Mouse (Mus musculus) MEL (cell line): Measurements from ENCODE around the gene Slc15a2.

Experiments used
- CTCF ChIP-seq, 3 experiments: IDR thresholded peaks in 2 of 3; conservative IDR thresholded peaks in 1 of 3; 2 replicates each; pipeline ENCODE4 v1.5.1; 2011 to 2012; ENCODE audit warnings: low read length in 3 of 3, low read depth in 2 of 3, mild to moderate bottlenecking in 2 of 3, improper control_type of control experiment in 1 of 3, inconsistent platforms in 1 of 3, mixed read lengths in 1 of 3, moderate library complexity in 1 of 3; ENCODE audit not compliant: control insufficient read depth in 1 of 3, insufficient read depth in 1 of 3, poor library complexity in 1 of 3, severe bottlenecking in 1 of 3
- EP300 ChIP-seq, 2 experiments: IDR thresholded peaks; 2 replicates each; pipeline ENCODE4 v1.6.1; 2011; ENCODE audit warnings: improper control_type of control experiment in 2 of 2, low read length in 2 of 2, low read depth in 1 of 2, mild to moderate bottlenecking in 1 of 2
- GABPA ChIP-seq: IDR thresholded peaks from 2 replicates; pipeline ENCODE4 v1.6.1; 2012; ENCODE audit warnings: low read depth, mild to moderate bottlenecking, inconsistent platforms, low read length, improper control_type of control experiment, moderate library complexity
- KAT2A ChIP-seq: conservative IDR thresholded peaks from 2 replicates; pipeline ENCODE4 v1.6.1; 2012; ENCODE audit warnings: low read depth, low read length, improper control_type of control experiment, inconsistent platforms
- MAFK ChIP-seq: IDR thresholded peaks from 2 replicates; pipeline ENCODE4 v1.6.1; 2011; ENCODE audit warnings: low read depth, mild to moderate bottlenecking, low read length, improper control_type of control experiment, borderline replicate concordance
- MYB ChIP-seq: IDR thresholded peaks from 2 replicates; pipeline ENCODE4 v1.6.1; 2011; ENCODE audit warnings: mild to moderate bottlenecking, low read depth, low read length, improper control_type of control experiment
- POLR2A ChIP-seq, 2 experiments: IDR thresholded peaks; 2 replicates each; pipeline ENCODE4 v1.6.1; 2011 to 2012; ENCODE audit warnings: low read length in 2 of 2, mild to moderate bottlenecking in 2 of 2, control low read depth in 1 of 2, improper control_type of control experiment in 1 of 2, low read depth in 1 of 2, moderate library complexity in 1 of 2; ENCODE audit not compliant: control insufficient read depth in 1 of 2, insufficient read depth in 1 of 2, poor library complexity in 1 of 2
- SIN3A ChIP-seq: IDR thresholded peaks from 2 replicates; pipeline ENCODE4 v1.6.1; 2012; ENCODE audit warnings: low read length, improper control_type of control experiment, inconsistent platforms
- TBP ChIP-seq: IDR thresholded peaks from 2 replicates; pipeline ENCODE4 v1.8.0; 2011; ENCODE audit warnings: low read depth, low read length, improper control_type of control experiment
- USF1 ChIP-seq: IDR thresholded peaks from 2 replicates; pipeline ENCODE4 v1.6.1; 2014; ENCODE audit warnings: low read depth, mild to moderate bottlenecking, inconsistent platforms, low read length, improper control_type of control experiment, moderate library complexity

GRCm38 (mm10) chr16:36717481-36717880 lies 67.3 kb downstream of the Slc15a2 start:
- no peak for TF ChIP-seq EP300 (IDR thresholded peaks at IDR 0.05; ENCODE audit: low read depth in 1 of 2, low read length in 2 of 2)
- no peak for TF ChIP-seq MAFK
- TF ChIP-seq POLR2A (IDR thresholded peaks at IDR 0.05; ENCODE audit: control insufficient read depth in 1 of 2, insufficient read depth in 1 of 2, low read depth in 1 of 2, low read length in 2 of 2, poor library complexity in 1 of 2) = no peak
- no peak for TF ChIP-seq GABPA
- no peak for TF ChIP-seq TBP
- no peak for TF ChIP-seq SIN3A
- TF ChIP-seq KAT2A = no peak
- no peak for TF ChIP-seq USF1
- no peak for TF ChIP-seq CTCF (IDR thresholded peaks at IDR 0.05 in 2 of 3, conservative IDR thresholded peaks at IDR 0.05 in 1 of 3; ENCODE audit: control insufficient read depth in 1 of 3, insufficient read depth in 1 of 3, low read depth in 2 of 3, low read length in 3 of 3, poor library complexity in 1 of 3, severe bottlenecking in 1 of 3)
- no peak for TF ChIP-seq MYB
